Mouse (Mus musculus): ENCODE results near the gene Gm5737.

DNA sequence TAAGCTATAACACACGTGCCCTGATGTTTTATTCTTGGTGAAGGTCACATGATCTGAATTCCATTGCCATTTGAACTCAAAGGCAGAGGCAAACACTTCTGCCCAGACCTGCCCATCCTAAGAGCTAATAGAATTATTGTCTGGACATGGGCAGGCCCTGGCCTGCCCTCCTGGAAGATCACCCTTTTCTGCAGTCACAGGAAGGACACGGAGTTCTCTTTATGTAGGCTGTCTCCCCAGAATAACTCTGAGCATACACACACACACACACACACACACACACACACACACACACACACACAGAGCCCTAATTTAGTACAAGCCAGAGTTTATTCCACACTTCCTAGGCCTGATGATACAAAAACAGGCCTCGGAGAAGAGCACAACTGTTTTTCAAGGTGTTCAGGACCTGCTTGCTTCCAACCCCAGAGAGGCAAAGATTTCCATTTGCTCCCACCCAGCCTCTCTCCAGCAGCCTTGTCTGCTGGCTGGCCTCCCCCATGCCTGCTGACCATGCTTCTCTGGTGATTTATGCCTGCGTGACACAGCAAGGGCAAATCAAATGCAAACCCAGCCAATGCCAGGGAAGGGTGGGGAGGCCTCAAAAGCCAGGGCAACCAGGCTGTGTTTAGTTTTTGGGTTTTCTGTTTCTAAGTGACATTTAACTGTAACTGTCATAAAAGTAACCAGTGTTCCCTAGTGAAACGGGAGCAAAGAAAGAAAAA is 26.4 kb downstream of the Gm5737 start:
- no peak for TF ChIP-seq EP300 (IDR thresholded peaks at IDR 0.05; ENCODE audit: insufficient read depth, low read depth, low read length)
- TF ChIP-seq CTCF (IDR thresholded peaks at IDR 0.05): no peak
